Mouse (Mus musculus) cerebral cortex, adult 2 months (tissue): Measurements from ENCODE around the gene Dand5.

Source experiments
- WGBS: fragments of 180-500 bp; shearing (Covaris S2); methylation state at CpG from one replicate; pipeline ENCODE4 v1.1.7; 2018; 5-methylcytosine and 5-hydroxymethylcytosine counted together

Gene Dand5

DNA sequence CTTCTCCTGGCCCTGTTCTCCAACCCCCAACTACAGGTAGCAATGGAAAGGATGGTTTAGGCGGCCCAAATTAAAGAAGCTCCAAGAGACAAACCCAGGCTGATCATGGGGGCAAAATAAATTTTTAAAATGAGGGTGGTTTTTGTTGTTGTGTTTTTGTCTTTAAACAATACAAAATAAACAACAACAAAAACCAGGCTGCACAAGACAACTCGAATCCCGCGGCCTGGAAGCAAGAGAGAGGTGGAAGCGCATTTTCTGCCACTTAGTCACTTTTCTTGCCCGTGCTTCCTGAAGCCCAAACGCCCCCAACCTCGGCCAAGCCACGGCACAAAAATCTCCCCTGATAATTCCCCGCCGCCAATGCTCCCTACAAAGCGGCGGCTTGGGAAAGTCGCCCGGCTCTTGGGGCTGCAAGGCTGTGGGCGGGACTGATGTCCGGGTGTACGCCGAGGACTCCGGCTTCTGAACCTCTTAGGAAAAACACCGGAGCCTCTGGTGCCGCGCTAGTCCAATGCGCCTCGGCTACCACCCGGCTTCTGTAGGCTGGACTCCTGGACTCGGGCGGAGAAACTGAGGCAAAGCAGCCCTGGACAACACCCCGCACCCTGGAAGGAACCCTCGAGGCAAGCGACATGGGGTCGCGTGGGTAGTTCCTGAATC lies 38.6 kb downstream of the Dand5 start:
- WGBS: 13% methylated on average over 33 of the region's 33 CpGs

DNA sequence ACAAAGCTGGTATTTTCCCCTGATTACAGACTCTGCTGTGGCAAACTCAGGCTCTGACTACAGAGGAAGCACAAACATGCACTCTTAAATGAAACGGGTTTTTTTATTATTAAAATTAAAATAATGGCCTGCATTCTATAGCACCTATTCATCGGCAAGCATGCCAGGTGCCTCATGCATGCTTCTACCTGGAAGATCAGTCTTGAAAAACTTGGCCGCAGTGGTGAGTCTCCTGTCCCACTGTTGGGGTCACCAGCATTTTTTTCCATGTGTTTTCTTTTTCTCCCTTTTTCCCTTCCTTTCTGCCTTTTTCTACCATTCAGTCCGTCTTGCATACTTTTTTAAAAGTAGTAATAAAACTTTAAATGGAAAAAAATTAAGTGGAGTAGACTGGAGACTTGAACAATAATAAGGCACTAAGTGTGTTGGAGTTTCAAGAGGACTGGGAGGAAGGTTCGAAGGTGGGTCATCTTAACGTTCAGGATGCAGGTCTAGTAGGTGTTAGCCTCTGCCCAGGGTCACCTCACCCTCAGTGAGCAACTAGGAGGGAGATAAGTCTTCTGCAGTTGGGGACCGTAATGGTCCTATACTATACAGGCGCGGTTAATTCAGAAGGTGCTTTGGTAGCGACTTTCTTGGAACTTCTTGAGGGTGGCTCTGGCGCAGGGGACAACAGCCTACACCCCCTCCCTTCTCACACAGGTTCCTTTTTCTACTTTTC lies 39.3 kb downstream of the Dand5 start:
- 47% methylated on average over 11 of the region's 11 CpGs for whole genome bisulfite sequencing

DNA sequence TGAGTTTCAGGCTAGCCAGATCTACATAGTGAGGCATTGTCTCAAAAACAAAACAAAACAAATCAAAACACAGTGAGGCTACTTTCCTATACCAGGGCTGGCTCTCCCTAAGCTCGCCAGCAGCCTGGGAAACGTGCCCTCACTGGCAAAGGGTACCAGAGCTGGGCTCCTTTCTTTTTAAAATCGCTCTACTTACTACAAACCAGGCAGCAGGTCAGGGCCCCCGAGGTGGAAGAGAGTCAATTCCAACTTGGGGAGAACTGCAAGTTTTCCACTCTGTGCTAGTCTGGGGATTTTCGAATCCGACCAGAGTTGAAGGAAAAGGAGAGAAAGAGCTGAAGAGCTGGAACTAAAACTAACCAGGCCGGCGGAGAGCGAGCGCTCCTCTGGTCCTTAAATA lies 39.9 kb downstream of the Dand5 start:
- 45% methylated on average over 10 of the region's 10 CpGs for WGBS

DNA sequence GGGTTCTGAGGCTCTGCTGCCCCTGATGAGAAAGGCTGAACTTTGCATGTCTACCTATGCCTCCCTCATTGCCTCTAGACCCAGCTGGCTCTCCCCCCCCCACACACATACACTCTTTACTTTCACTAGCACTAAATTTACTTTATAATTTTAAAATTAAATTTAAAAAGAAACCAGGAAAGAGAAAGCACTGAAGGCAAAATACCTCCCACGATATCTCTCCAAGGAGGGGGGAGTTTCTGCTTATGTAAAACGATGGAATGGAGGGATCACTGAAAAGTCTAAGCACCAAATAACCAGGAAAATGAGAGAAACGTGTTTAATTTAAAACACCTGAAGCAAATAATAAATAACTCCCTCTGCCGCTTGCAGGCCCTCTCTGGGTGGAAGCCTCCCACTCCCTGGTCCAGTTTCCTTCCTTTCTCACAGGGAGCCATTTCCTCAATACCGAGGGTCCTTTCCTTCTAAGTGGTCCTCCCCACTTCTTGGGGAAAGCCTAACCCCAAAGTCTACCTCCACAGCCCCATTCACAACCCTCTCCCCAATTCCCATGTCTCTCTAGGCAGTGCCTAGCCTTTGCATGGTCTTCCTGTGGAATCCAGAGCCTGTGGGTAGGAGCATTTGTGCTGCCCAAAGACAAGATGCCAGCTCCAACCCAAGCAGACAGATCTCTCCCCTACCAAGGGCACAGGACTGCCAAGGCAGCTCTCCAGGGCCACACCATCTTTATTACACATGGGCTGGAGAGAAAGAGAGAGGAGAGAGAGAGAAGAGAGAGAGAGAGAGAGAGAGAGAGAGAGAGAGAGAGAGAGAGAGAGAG lies 40.7 kb downstream of the Dand5 start:
- 35% methylated on average over 5 of the region's 5 CpGs for WGBS

DNA sequence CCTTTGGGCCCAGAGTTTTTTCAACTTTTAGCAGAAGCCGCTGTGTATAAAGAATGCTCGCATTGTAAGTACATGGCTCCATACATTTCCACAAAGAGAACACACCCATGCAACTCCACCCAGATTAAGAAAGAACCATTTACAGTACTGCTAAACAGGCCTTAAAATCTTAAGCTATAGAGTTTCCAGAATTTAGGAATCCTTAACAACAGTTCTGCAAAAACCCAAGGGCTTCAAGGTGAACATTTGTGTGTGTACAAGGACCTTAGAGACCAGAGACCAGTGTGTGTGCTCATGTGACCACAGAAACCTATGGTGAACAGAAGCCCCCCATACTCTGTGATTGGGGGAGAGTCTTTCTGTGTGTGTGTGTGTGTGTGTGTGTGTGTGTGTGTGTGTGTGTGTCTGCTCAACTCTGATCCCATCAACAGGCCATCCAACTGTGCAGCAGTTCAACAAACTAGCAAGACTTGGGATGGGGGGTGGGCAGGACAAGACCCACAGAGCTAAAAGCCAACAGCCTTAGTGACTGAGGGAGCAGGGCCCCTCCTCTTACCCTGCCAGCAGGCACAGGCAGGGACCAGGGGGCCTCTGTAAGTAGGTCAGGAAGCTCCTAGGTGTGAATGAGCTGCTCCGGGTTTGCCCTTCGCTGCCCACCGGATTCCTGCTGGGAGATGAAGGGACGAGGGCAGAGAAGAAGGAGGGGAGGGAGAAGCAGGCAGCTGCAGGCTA lies 41.5 kb downstream of the Dand5 start:
- 41% methylated on average over 6 of the region's 6 CpGs for WGBS

DNA sequence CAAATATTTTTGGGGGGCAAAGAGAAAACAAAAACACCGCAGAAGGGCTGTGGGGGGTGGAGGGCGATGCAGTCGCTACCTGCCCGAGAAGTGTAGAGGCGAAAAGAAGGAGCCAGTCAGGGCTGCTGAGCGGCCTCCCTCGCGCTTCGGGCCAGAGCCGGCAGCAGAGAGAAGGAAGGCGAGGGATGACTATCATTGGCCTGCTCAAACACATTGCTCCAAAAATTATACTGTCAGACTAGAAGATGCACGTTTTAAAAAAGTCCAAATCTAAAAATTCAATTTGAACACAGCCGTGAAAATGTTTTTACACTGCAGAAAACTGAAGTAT lies 42.4 kb downstream of the Dand5 start:
- 37% methylated on average over 13 of the region's 13 CpGs for WGBS

DNA sequence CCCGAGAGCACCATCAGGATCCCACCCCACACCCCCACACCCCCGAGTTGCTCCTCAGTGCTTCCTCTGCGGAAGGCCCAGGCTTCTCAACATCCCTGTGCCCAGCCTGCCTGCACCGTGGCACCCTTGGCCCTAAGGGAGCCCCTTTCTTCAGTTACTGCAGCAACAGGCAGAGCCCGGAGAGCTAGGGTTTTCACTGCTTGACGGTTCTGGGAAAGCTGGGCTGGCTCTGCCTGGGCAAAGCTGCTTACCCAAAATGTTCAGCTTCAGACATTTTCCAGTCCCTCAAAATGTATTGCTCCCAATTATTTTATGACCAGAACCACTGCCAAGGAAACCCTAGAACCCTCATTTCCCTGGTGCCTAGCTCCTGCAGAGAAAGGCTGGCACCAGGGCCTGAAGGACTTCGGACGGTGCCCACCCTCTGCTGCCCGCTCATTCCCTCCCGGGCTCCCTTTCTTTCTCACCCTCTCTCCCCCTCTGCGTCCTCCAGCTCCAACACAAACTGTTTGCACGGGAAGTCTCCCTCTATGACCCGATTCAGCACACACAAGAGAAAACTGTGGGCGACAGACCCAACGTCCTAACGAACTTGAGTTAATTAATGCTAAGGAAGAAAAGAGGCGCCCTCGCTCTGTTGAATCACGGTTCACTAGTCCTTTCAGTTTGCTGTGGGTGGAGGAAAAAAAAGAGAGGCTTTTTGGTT lies 43.0 kb downstream of the Dand5 start:
- 28% methylated on average over 19 of the region's 19 CpGs for WGBS

DNA sequence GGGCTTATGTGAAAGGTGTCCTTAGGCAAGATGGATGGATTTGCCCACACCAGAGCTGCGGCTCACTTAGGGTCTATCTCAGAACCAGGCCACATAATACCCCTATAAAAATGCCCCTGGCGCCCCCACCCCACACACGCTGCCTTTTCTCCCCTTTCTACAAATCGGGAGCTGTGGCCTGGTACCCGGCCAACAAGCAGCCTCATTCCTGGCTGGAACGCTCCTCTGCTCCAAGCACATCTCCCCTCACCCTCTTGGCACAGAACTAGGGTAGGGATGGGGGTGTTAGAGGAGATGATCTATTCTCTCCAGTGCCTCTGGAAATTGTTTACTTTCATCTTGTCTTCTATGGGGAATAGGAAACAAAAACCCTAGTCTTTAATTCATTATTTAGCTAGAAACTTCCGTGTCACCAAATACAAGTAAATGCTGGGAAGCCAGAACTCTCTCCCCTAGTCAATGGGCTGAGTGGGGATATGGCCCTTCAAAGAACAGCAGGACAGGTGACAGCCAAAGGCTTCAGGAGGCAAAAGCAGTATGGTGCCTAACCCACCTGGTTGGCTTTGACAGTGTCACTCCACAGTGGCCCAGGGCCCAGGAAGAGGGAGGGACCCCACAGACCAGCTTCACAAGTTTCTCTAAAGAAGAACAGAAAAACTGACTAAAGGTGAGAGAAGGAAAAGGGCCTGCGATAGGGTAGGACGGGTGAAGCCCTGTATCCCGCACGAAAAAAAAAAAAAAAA lies 43.8 kb downstream of the Dand5 start:
- WGBS: 31% methylated on average over 11 of the region's 11 CpGs

DNA sequence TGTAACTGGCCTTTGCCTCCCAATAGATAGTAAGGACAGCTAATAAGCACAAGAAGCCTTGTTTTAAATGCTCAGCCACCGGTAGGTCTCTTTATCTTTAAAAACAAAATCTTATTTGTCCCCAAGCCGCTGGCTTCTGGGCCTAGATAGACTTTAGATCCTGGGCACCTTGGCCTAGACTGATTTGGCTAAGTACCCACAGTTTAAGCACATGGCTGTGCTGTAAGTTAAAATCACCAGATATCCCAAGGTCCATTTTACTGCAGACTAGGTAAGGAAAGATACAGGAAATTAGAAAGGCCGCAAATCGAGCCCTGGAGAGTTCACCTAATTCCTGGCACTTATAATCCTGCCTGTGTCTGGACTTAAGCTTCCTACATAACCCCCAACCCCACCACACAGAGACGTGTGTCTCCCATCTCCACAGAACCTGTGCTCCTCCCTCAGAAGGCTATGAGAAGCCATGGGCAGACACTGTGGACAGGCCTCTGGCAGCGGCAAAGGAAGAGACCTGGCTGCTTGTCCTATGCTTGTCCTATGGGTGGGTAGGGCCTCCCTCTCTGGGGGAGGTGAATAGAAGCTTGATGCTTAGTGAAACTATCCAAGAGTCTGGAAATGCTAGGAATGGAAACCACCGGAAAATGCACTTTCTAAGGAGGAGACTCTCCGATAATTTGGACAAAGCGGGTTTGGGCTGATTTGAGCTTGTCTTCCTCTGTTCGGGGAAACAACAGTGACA lies 44.6 kb downstream of the Dand5 start:
- 46% methylated on average over 10 of the region's 10 CpGs for WGBS

DNA sequence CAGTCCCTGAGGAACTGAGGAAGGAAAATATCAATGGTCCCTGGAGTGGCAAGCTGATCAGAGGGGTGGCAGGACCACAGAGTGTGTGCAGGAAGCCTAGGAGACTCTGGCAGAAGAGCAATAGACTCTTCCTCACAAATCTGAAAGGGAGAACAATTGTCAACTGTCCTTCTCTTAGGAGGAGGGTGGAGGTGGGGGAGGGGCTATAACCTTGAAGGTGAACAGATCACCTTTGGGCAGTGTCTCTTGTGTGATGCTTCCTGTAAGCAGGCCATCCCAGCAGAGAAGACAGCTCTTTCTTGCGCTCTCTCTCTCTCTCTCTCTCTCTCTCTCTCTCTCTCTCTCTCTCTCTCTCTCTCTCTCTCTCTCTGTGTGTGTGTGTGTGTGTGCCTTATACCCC lies 46.1 kb downstream of the Dand5 start:
- 75% methylated on average over 1 of the region's 1 CpGs for WGBS

DNA sequence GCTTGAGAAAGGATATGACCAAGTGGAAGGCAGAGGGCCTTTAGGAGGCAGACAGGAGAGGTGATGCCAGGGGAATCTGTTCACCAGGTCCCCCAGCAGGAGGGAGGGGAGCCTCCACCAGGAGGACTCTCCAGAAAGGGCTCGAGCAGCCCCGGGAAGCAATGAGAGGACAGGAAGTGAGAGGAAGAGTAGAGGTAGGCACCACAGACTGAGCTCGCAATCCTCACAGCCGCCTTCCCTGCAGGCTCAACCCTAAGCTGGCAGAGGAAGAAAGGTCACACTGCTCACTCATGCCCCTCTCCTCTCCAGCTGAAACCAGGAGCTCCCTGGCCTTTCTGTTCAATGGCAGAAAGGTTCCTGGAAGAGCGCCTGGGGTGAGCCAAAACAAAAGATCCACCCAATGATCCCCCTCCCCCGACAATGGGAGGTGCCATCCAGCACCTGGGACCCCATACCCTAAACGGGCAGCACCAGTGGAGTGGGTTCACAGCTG lies 47.0 kb downstream of the Dand5 start:
- 28% methylated on average over 7 of the region's 7 CpGs for WGBS

DNA sequence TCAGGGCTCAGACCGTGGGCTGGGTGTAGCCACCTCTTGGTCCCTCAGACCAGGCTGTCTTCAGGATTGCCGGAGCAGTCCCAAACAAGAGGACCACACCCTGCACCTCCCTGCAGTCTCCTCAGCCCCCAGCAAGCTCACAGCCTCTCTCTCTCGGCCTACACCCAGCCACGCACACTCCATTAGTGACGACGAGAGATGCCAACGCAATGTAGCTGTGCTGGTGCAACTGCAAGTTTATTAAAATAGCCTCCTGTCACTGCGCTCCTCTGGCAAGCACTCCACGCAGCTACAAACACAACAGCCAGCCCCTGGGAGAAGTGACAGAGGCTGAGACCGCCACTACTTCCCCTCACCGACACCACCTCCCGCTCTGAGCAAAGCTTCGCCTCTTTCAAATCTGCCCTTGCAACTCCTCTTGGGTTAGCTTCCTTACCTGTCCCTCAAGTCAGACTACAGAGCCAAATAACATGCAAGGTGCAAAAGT lies 47.5 kb downstream of the Dand5 start:
- WGBS: 18% methylated on average over 13 of the region's 13 CpGs

DNA sequence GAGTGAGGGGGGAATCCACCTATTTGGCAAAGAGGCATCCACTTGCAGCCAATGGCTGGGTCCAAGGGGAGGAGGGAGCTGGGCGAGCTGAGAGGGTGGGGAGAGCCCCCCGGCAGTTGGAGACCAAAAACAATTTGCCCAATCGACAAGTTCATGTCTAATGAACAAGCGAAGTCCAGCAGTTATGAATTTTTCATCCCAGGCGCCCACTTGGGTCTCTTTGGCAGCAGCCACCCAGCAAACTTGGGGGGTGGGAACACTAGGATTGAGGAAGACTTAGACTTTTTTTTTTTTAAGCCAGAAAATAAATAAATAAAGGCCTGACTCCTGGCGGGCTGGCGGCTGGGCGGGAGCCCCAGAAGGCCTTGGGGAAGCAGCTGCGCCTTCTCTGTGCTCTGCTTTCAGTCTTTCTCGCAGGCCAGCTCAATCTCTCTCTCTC lies 48.1 kb downstream of the Dand5 start:
- WGBS: 15% methylated on average over 10 of the region's 10 CpGs

DNA sequence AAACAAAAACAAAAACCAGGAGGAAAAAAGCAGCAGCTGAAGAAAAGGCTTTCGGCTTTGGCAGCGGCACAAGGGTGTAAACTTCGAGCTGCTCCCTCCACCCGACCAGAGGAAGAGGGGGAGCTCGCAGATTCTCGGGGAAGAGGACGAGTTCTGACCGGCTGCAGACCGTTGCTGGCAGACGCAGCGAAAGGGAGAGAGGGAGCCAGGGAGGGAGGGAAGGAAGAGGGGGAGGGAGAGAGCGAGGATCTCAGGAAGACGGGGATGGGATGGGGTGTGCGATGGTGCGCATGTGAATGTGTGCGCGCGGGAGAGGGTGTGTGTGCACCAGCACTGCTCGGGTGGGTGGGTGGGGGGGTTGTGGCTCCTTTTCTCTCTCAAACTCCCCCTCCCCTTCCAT lies 48.8 kb downstream of the Dand5 start:
- WGBS: under 1% methylated on average over 18 of the region's 19 CpGs

DNA sequence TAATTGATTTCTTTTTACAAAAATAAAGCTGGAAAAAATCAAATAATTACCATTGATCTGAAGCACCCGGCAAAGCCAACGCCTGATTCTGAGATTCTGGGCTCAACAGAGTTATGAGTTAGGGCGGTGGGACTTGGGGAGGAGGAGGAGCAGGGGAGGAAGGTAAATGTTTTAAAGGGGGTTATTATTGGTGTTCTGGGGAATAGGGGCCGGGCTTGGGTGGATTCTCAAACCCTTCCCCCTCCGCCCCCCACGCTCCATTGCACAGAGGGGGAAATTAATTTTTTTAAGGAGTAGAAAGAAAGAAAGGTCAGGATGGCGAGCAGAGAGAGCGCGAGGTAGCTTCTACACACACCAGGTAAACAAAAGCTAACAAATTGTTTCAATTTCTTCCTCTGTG lies 49.3 kb downstream of the Dand5 start:
- 7% methylated on average over 9 of the region's 9 CpGs for WGBS

DNA sequence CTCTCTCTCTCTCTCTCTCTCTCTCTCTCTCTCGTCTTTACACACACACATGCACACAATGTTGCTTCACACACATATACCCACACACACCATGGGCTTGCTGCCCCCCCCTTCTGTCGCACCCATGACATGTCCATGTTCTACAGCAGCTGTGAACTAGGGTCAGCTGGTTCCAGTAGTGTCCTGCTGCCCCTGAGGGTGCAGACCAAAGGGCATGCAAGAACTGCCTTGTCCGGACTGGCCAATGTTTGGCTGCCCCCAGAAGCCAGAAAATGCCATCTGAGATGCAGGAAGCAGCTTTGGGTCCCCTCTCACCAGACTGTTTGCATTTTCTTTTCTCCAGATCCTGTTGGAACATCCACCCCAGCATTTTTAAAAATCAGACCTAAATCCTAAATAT lies 50.0 kb downstream of the Dand5 start:
- WGBS: 10% methylated on average over 3 of the region's 3 CpGs

DNA sequence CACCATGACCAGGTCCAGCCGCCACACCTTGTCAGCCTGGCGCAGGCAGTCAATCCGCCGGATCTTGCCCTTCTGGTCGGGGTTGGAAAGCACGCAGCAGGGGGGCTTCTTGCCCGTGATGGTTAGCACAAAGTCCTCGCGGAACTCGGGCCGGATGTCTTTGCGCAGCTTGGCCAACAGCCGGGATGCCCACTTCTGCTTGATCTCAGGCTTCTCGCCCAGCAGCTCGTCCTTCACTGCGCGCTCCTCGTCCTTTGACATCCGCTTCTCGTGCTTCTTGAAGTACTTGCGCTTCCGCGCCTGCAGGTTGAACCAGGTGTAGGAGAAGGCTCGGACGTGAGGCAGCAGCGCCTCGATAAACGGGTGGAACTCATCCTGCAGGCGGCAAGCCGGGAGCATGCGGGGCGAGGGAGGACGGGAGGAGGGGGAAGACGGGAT lies 50.7 kb downstream of the Dand5 start:
- WGBS: 5% methylated on average over 34 of the region's 34 CpGs

DNA sequence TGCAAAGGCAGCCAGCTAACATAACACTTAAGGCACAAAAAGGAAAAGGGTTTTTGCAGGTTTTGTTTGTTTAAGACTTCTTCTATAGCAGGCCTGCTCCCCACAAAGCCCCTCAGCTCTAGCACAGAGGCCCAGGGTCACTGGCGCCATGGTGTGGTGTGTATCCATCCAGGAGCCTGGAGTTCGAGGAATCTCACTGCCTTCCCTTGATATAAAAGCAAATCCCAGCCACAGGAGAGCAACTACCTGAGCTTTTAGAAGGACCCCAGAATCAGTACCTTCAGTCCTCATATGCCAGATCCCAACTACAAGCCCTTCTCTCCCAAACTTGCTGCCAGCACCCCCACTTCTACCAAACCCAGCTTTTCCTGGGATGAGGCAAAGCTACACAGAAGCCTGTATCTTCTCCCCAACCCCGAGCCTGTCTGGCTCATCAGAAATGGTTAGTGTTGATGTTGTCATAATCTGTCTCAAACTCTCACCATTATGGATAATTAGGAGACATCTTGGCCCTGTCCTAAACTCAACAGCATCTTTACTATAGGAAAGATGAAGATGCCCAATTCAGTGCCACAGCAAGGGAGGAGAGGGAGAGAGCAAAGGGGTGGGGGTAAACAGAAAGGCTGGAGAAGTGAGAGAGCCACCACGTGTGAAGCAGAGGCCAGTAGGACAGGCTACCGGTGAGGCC lies 51.5 kb downstream of the Dand5 start:
- WGBS: 27% methylated on average over 5 of the region's 5 CpGs
